Mouse (Mus musculus) neural tube, embryonic 11.5 days (tissue): ENCODE results near the gene Dkc1. TPM values are rescaled to one million over a fixed set of nuclear protein-coding genes. Genes with fewer than 3 reads are reported as not detected.
"Not testable (repeated sequence)": the region's sequence is repeated elsewhere in the genome, so short reads cannot be mapped to it uniquely, and the experiment has no call there.

Experiments used
- ATAC-seq: fragments of 200-750 bp; cut with Nextera tagmentation; 2 replicates; pipeline ENCODE4 v1.8.0; 2017; ENCODE audit warnings: moderate number of reproducible peaks, mild to moderate bottlenecking, moderate TSS enrichment, moderate library complexity; ENCODE audit not compliant: insufficient read depth, low FRiP score, low TSS enrichment
- DNase-seq: peaks from one replicate; pipeline ENCODE4 v3.0.0-alpha.2; 2015; ENCODE audit warnings: low spot score
- H3K27ac ChIP-seq: fragments of 300-500 bp; sonication (generic); 2 replicates; pipeline ENCODE4 v1.5.1; 2014; ENCODE audit warnings: low read depth, mild to moderate bottlenecking, low read length
- H3K27me3 ChIP-seq: fragments of 300-500 bp; sonication (generic); 2 replicates; pipeline ENCODE4 v1.6.1; 2014; ENCODE audit warnings: mild to moderate bottlenecking, low read length, mixed read lengths; ENCODE audit not compliant: control insufficient read depth, insufficient read depth
- H3K36me3 ChIP-seq: fragments of 300-500 bp; sonication (generic); 2 replicates; pipeline ENCODE4 v1.6.1; 2014; ENCODE audit warnings: mild to moderate bottlenecking, low read length, moderate library complexity, mixed read lengths; ENCODE audit not compliant: control insufficient read depth, insufficient read depth
- H3K4me1 ChIP-seq: fragments of 300-500 bp; sonication (generic); 2 replicates; pipeline ENCODE4 v1.6.1; 2014; ENCODE audit warnings: low read length, mixed read lengths; ENCODE audit not compliant: control insufficient read depth, insufficient read depth
- H3K4me2 ChIP-seq: fragments of 300-500 bp; sonication (generic); 2 replicates; pipeline ENCODE4 v1.6.1; 2014; ENCODE audit warnings: low read depth, mild to moderate bottlenecking, moderate library complexity
- H3K4me3 ChIP-seq: fragments of 300-500 bp; sonication (generic); 2 replicates; pipeline ENCODE4 v1.5.1; 2014; ENCODE audit warnings: low read depth, low read length
- H3K9ac ChIP-seq: fragments of 300-500 bp; sonication (generic); 2 replicates; pipeline ENCODE4 v1.6.1; 2014; ENCODE audit warnings: mild to moderate bottlenecking, low read length
- H3K9me3 ChIP-seq: fragments of 300-500 bp; sonication (generic); 2 replicates; pipeline ENCODE4 v1.6.1; 2016; ENCODE audit warnings: low read length; ENCODE audit not compliant: control insufficient read depth
- WGBS: fragments of 180-500 bp; shearing (Covaris S2); extraction: QIAGEN DNeasy Blood & Tissue Kit; methylation state at CpG from one replicate; pipeline ENCODE4 v1.1.7; 2014; 5-methylcytosine and 5-hydroxymethylcytosine counted together
- polyA plus RNA-seq: library from polyadenylated mRNA; unstranded; fragments of >200 nt; fragmentation: Nextera tagmentation; extraction: Ambion mirVana; gene quantifications from 2 replicates; pipeline ENCODE4 v1.2.1, GENCODE M21; 2014

Gene Dkc1
- polyA plus RNA-seq, 1 experiment from 2014 or later = 128 TPM

DNA sequence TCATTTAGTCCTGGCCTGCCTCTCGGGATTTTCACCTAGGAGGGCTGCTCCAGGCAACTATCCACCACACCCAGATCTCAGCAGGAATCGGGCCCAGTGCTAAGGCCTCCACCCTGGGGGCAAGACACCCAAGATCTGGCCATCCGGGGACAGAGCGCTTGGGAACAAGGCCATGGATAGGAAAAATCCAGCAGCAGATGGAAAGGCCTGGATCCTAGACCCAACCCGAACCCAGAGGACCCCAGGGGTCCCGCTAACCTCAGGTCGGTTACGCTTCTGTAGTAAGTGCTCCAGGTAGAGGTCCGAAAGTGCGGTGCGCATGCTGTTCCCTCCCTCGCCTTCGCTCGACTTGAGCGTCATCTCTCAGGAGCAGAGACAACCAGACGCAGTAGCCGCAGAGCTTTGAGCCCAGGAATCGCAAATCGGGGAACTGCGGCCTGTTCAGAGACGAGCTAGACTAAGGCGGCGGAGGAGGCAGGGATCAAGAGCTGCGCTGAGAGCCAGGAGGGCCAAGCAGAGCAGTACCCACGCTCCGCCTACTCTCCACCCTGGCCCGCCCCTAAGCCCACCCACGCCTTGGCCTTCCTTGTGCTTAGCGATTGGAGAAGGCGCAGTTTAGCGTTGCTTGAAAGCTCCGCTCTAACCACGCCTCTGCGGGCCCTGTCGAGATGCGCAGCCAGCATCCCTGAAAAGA lies 35.0 kb downstream of the Dkc1 start, which contains the start of gene Mpp1:
Gene Mpp1, minus strand, starts transcription at position 550 of the 694 bp plus-strand sequence.
- Histone ChIP-seq H3K36me3 (no peaks in the 10 kb centered on the region), H3K4me3 (peak within 1 kb of the TSS; percentile 41), H3K4me2 (peak within 1 kb of the TSS; percentile 46), H3K4me1 (no peaks in the 10 kb centered on the region), H3K9me3 (no peaks in the 10 kb centered on the region), H3K9ac (peak within 1 kb of the TSS; percentile 52), H3K27me3 (no peaks in the 10 kb centered on the region), H3K27ac (no peak within 1 kb of the TSS)
- DNase-seq (peak; percentile 82), ATAC-seq (peak; percentile 97)
- 22% methylated on average over 36 of the region's 36 CpGs for WGBS

DNA sequence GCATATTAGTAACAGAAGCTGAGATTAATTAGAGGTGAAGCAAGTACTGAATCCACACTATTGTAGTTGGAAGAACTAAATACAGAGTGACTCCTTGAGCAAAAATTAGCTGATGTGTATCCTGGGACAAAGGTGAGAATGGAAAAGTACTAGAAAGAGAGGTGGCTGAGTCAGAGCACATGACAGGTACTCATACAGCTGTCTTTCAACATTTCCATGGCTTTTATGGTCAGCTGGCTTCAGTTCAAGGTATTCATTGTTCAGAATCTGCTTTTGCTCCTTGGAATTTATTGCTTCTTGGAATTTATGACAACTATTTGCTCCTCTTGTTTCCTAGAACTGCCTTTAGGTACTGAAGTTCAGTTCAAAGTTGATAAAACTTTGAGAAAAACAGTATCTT lies 41.3 kb downstream of the Dkc1 start:
- no peaks in the 10 kb centered on the region for H3K36me3 ChIP-seq
- ATAC-seq = no peak
- no peak overlapping the region for H3K9ac ChIP-seq
- no peak overlapping the region for H3K4me2 ChIP-seq
- H3K27me3 ChIP-seq = no peaks in the 10 kb centered on the region
- no peak overlapping the region for H3K27ac ChIP-seq
- no peaks in the 10 kb centered on the region for H3K9me3 ChIP-seq
- no peak for DNase-seq
- H3K4me3 ChIP-seq = no peak overlapping the region
- no peaks in the 10 kb centered on the region for H3K4me1 ChIP-seq

GRCm38 (mm10) chrX:75137729-75138128 lies 42.1 kb downstream of the Dkc1 start:
- Histone ChIP-seq H3K4me3 (no peak overlapping the region), H3K27me3 (no peaks in the 10 kb centered on the region), H3K4me2 (no peak overlapping the region), H3K36me3 (no peaks in the 10 kb centered on the region), H3K4me1 (no peaks in the 10 kb centered on the region), H3K9me3 (no peaks in the 10 kb centered on the region), H3K9ac (no peak overlapping the region), H3K27ac (no peak overlapping the region)
- ATAC-seq = no peak
- DNase-seq = no peak
- 83% methylated on average over 2 of the region's 2 CpGs for WGBS

DNA sequence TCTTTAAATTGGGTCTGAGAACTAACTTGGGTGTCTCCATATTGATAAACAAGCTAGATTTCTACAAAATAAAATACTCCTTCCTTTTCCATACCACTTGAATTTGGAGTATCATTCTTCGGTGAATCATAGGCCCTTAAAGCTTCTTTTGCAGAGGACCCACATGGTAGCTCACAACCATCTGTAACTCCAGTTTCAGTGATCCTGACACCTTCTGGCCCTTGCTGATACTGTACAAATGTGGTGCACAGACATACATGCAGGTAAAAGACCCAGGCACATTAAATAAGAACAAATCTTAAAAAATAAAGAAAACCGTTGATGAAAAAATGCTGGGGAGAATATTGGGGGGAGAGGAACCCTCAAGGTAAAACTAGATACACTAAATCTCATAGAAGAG lies 42.5 kb downstream of the Dkc1 start:
- no peaks in the 10 kb centered on the region for H3K9me3 ChIP-seq
- ATAC-seq (no peak), DNase-seq (no peak)
- no peak overlapping the region for H3K9ac ChIP-seq
- no peak overlapping the region for H3K4me2 ChIP-seq
- no peaks in the 10 kb centered on the region for H3K36me3 ChIP-seq
- H3K27me3 ChIP-seq = no peaks in the 10 kb centered on the region
- no peak overlapping the region for H3K27ac ChIP-seq
- no peaks in the 10 kb centered on the region for H3K4me1 ChIP-seq
- no peak overlapping the region for H3K4me3 ChIP-seq
- WGBS = 94% methylated on average over 2 of the region's 2 CpGs

DNA sequence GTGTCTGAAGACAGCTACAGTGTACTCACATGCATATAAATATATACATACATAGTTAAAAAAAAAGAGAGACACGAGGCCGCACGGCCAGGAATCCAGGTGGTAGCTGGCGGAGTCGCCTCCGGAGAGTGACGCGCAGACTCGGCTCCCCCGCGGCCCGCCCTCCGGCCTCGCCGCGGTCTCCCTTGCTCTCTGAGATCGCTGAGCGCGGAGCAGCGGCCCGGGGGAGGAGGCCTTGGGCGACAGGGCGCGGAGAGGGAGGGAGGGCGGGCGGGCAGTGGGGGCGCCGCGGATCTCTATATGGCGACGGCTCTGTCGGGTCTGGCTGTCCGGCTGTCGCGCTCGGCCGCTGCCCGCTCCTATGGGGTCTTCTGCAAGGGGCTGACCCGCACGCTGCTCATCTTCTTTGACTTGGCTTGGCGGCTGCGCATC lies 47.5 kb downstream of the Dkc1 start:
- H3K36me3 ChIP-seq, H3K27ac ChIP-seq, ATAC-seq, H3K9me3 ChIP-seq, H3K4me1 ChIP-seq, H3K9ac ChIP-seq, H3K27me3 ChIP-seq: not testable (repeated sequence)
- peak; percentile 18 for DNase-seq
- peak overlapping the region; percentile 36 for H3K4me2 ChIP-seq
- H3K4me3 ChIP-seq = peak overlapping the region; percentile 22
- WGBS = 15% methylated on average over 12 of the region's 42 CpGs

GRCm38 (mm10) chrX:75148414-75148813 lies 52.8 kb downstream of the Dkc1 start:
- no peak overlapping the region for H3K4me2 ChIP-seq
- no peak overlapping the region for H3K27ac ChIP-seq
- ATAC-seq (no peak), DNase-seq (no peak)
- no peaks in the 10 kb centered on the region for H3K27me3 ChIP-seq
- H3K4me3 ChIP-seq = no peak overlapping the region
- H3K9me3 ChIP-seq = no peaks in the 10 kb centered on the region
- H3K4me1 ChIP-seq = no peaks in the 10 kb centered on the region
- H3K9ac ChIP-seq = no peak overlapping the region
- no peaks in the 10 kb centered on the region for H3K36me3 ChIP-seq
- WGBS = 85% methylated on average over 4 of the region's 4 CpGs

GRCm38 (mm10) chrX:75150304-75150703 lies 54.6 kb downstream of the Dkc1 start:
- H3K27me3 ChIP-seq = no peaks in the 10 kb centered on the region
- H3K9me3 ChIP-seq = no peaks in the 10 kb centered on the region
- H3K4me2 ChIP-seq = no peak overlapping the region
- H3K4me1 ChIP-seq = no peaks in the 10 kb centered on the region
- no peak overlapping the region for H3K4me3 ChIP-seq
- WGBS = 69% methylated on average over 2 of the region's 2 CpGs
- ATAC-seq (no peak), DNase-seq (no peak)
- H3K9ac ChIP-seq = no peak overlapping the region
- no peaks in the 10 kb centered on the region for H3K36me3 ChIP-seq
- no peak overlapping the region for H3K27ac ChIP-seq

- Histone ChIP-seq H3K27ac (no peak overlapping the region), H3K4me3 (no peak overlapping the region), H3K36me3 (no peaks in the 10 kb centered on the region), H3K9me3 (no peaks in the 10 kb centered on the region), H3K4me1 (no peaks in the 10 kb centered on the region), H3K4me2 (no peak overlapping the region), H3K27me3 (no peaks in the 10 kb centered on the region), H3K9ac (no peak overlapping the region)
- DNase-seq (no peak), ATAC-seq (no peak)
- 75% methylated on average over 1 of the region's 1 CpGs for WGBS
These were observed 56.6 kb downstream of the Dkc1 start for GRCm38 (mm10) chrX:75152249-75152648.

- Histone ChIP-seq H3K9me3 (no peaks in the 10 kb centered on the region), H3K36me3 (no peaks in the 10 kb centered on the region), H3K4me3 (peak overlapping the region; percentile 36), H3K27ac (no peak overlapping the region), H3K4me1 (no peaks in the 10 kb centered on the region), H3K27me3 (no peaks in the 10 kb centered on the region), H3K4me2 (peak overlapping the region; percentile 43), H3K9ac (peak overlapping the region; percentile 50)
- peak; percentile 61 for DNase-seq
- peak; percentile 76 for ATAC-seq
- 20% methylated on average over 21 of the region's 49 CpGs for WGBS
These were observed 60.1 kb downstream of the Dkc1 start for GRCm38 (mm10) chrX:75155576-75156243.
